Mouse (Mus musculus): ENCODE data around the gene Prokr2. TPM values are rescaled to one million over a fixed set of nuclear protein-coding genes. Genes with fewer than 3 reads are reported as not detected.
"Not testable (repeated sequence)": the region's sequence is repeated elsewhere in the genome, so short reads cannot be mapped to it uniquely, and the experiment has no call there.

Gene Prokr2
- total RNA-seq, 2 experiments from 2014 or later = not detected

GRCm38 (mm10) chr2:132343846-132344245, 41.4 kb downstream of the Prokr2 start:
- ATAC-seq (replicated peaks; ENCODE audit: low FRiP score, poor library complexity, severe bottlenecking) = no peak

DNA sequence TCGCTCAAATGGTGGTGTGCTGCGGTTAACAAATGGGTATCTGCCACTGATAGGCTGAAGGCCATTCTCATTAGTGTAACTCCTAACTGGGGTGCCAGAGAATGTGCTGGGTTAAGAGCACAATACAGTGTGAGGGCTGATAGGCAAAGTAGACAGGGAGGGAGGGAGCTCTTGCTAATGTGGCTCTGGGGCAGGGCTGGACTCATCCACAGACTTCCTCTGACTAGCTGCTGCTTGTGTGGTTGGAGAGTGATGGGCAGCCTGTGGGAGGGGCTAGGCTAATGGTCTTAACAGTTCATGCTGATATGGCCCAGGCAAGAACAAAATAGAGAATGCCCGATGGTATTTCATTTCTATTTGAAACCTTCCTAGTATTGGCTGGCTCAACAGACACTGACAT, 44.0 kb downstream of the Prokr2 start:
- no peak for ATAC-seq (replicated peaks; ENCODE audit: low FRiP score, poor library complexity, severe bottlenecking)

DNA sequence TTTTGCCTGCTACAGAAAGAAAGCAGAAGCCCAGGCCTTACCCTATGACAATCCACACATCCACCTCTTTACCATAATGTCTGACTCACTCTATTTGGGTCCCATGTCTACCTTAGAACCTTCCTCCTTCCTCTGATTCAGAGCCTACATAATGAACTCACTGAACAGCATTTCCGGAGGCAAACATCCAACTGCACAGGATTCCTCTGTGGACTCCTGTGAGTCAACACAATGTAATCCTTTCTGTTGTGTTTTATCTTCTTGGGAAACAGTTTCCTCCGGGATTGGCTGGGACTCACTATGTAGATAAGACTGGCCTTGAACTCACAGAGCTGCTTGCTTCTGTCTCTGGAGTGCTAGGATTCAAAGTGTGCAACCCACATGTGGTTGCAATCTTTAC, 44.9 kb downstream of the Prokr2 start:
- no peak for ATAC-seq (replicated peaks; ENCODE audit: low FRiP score, poor library complexity, severe bottlenecking)

- ATAC-seq (replicated peaks; ENCODE audit: low FRiP score, poor library complexity, severe bottlenecking) = no peak
Observed at GRCm38 (mm10) chr2:132337202-132337601, 48.0 kb downstream of the Prokr2 start.

- no peak for ATAC-seq (replicated peaks; ENCODE audit: low FRiP score, poor library complexity, severe bottlenecking)
Observed at GRCm38 (mm10) chr2:132323541-132323940, 61.7 kb downstream of the Prokr2 start.

GRCm38 (mm10) chr2:132320516-132320915, 64.7 kb downstream of the Prokr2 start:
- ATAC-seq (replicated peaks; ENCODE audit: low FRiP score, poor library complexity, severe bottlenecking) = no peak

DNA sequence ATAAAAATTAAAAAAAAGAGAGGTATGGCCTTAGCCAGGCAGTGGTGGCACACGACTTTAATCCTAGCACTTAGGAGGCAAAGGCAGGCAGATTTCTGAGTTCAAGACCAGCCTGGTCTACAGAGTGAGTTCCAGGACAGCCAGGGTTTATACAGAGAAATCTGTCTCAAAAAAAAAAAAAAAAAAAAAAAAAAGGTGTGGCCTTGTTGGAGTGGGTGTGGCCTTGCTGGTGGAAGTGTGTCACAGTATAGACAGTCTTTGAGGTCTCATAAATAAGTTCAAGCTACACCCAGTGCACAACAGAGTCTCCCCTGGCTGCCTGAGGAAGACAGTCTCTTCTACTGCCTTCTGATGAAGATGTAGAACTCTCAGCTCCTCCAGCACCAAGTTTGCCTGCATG, 68.1 kb downstream of the Prokr2 start:
- no peak for ATAC-seq (replicated peaks; ENCODE audit: low FRiP score, poor library complexity, severe bottlenecking)

DNA sequence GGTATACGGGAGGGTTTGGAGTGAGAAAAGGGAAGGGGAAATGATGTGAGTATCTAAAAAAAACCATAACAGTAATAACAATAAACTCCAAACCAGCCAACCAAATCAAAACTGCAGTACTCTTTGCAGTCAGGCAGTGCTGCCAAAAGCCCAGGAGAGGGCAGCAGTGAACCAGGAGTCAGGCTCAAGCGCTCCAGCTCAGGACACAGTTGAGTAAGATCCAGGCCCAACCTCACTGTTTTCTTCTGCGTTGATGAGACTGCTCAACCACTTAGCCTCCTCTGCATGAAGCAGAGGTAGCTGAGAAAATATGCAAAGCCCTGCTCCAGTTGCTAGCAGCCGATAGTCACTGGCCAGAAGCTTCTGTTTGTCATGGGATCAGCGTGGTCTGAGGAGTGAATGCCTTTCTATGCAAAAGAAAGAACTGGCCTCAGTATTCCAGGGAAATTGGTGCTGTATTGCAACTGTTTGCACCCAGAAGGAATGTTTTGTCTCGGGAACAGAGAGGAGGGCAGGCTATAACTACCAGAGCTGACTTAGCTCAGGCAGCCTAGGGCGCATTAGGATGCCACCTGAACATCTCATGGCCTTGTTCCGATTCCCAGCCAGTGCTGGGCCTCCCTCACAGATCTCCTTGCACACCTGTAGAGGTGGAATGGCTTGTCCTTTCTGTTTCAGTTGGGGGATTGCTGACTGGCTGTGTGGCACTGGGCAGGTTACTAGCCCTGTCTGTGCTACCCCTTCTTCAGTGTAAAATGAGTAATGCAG, 69.0 kb downstream of the Prokr2 start:
- peak; percentile 83 for ATAC-seq (replicated peaks; ENCODE audit: low FRiP score, poor library complexity, severe bottlenecking)

DNA sequence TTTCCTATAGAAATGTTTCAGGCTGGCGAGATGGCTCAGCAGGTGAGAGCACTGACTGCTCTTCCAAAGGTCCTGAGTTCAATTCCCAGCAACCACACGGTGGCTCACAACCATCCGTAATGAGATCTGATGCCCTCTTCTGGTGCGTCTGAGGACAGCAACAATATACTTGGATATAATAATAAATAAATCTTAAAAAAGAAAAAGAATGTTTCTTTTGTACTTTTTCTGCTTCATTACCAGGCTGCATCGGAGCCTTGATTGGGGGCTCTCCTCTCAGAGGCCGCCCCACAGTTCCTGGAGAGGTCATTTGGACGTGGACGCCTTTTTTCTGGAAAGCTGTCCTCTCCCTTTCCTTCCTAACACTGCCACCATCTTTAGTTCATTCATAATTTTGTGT, 71.2 kb downstream of the Prokr2 start:
- ATAC-seq (replicated peaks; ENCODE audit: low FRiP score, poor library complexity, severe bottlenecking) = not testable (repeated sequence)

GRCm38 (mm10) chr2:132313568-132313967, 71.7 kb downstream of the Prokr2 start:
- ATAC-seq (replicated peaks; ENCODE audit: low FRiP score, poor library complexity, severe bottlenecking) = no peak

DNA sequence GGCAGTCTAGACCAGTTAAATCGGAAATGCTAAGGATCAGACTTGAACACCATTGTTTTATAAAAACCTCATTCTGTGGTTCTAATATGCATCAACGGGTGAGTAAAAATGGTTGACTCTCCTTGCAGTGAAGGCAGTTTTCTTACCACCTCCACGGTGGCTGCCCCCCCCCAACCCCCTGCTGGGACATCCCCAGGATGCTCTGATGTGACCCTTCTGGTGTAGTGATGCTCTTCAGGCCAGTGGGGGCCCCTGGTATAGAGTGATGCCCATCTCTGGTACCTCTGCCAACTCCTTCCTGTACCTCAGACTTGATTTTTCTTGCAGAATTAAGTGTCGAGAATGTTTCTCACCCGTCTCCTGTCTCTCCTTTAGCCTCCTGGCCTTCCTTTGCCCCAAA, 72.6 kb downstream of the Prokr2 start:
- ATAC-seq (replicated peaks; ENCODE audit: low FRiP score, poor library complexity, severe bottlenecking) = no peak

GRCm38 (mm10) chr2:132309398-132309930, 75.8 kb downstream of the Prokr2 start:
- ATAC-seq (replicated peaks; ENCODE audit: low FRiP score, poor library complexity, severe bottlenecking) = no peak

- no peak for ATAC-seq (replicated peaks; ENCODE audit: low FRiP score, poor library complexity, severe bottlenecking)
Observed at GRCm38 (mm10) chr2:132308829-132309228, 76.4 kb downstream of the Prokr2 start.

- ATAC-seq (replicated peaks; ENCODE audit: low FRiP score, poor library complexity, severe bottlenecking) = no peak
Observed at GRCm38 (mm10) chr2:132307213-132307843, 77.9 kb downstream of the Prokr2 start.

DNA sequence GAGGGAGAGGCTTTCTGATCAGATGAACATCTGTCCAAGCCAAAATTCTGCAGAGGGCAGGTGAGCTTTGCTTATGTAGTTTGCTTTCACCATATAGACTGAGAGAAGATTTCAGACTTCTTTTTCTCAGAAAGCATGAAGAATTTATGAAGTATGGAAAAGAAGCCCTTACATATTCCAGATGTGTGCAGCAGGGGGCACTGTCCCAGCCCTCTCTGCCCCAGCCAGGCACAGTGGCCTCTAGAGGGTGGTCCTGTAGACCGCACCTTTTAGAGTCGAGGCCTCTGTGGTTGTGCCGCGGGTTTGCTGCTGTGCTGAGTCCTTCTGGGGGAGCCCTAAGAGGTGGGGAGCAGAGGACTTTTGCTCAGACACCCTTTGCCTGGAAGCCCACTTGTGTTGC, 79.3 kb downstream of the Prokr2 start:
- ATAC-seq (replicated peaks; ENCODE audit: low FRiP score, poor library complexity, severe bottlenecking) = no peak

GRCm38 (mm10) chr2:132305165-132305564, 80.1 kb downstream of the Prokr2 start:
- no peak for ATAC-seq (replicated peaks; ENCODE audit: low FRiP score, poor library complexity, severe bottlenecking)

DNA sequence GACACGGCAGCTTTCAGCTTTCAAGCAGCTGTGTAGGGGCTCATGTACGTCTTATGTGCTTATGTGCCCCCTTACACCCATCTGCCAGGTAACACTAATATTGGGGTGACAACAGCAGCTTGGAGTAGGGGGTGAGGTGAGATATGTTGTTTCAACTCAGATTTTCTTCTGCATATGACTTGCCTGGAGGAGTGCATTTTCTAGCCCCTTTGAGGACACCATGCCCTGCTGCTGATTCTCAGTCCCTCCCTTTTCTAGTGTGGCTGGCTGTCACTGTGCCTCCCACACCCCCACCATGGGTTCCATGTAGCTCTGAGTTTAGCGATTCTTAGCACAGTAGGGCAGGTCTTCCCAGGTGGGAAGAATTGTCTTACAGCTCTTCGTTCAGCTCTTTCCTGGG, 83.8 kb downstream of the Prokr2 start:
- ATAC-seq (replicated peaks; ENCODE audit: low FRiP score, poor library complexity, severe bottlenecking) = no peak

GRCm38 (mm10) chr2:132298250-132298649, 87.0 kb downstream of the Prokr2 start:
- ATAC-seq (replicated peaks; ENCODE audit: low FRiP score, poor library complexity, severe bottlenecking) = no peak

GRCm38 (mm10) chr2:132293694-132294450, 91.4 kb downstream of the Prokr2 start:
- no peak for ATAC-seq (replicated peaks; ENCODE audit: low FRiP score, poor library complexity, severe bottlenecking)

DNA sequence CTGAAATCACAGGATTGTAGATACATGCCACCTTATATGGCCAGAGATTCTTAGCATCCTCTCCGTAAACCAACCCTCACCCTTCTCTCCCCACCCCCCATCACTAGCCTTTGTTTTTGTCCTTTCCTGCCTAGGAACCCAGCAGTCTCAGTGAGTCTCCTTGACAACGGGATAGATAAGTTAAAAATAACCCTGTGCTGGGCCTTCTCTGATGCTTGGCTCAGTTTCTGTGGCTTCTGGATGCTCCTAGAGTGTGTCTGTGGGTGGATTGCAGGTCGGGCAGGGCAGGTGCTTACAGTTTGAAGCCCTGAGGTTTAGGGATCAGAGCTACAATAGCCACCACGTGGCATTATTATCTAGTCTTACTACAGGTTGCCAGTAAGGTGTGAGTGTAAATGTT, 93.2 kb downstream of the Prokr2 start:
- ATAC-seq (replicated peaks; ENCODE audit: low FRiP score, poor library complexity, severe bottlenecking) = no peak

DNA sequence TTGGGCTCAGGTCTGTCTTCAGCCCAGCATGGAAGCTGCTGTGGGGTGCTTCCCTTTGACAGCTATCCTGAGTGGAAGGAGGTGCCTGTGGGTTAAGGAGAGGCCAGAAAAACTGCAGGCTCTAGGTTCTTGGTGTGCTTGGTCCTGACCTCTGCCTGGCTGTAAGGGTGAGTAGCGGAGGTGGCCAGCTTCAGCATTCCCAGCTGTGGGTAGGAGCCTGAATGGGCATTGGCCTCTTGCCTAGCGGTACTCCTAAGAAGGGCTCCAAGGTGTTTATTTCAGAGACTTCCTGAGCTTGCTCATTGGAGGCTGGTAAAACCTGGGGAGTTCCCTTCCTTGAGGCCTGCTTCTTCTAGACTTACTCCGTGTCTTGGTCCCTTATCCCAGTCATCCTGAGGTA, 94.0 kb downstream of the Prokr2 start:
- ATAC-seq (replicated peaks; ENCODE audit: low FRiP score, poor library complexity, severe bottlenecking) = no peak
